7 mouse cellular contexts compared by ENCODE assay signal in genomic region chr1:153333296-153334121, GRCm38 (mm10). TPM values are rescaled to one million over a fixed set of nuclear protein-coding genes. Genes with fewer than 3 reads are reported as not detected.
DNase-seq lines count a peak whose midpoint lies in the region; ATAC-seq and TF ChIP-seq lines count a peak whose summit lies in the region.

No protein-coding gene starts in this region.

- DNase-seq in G1E (ENCODE audit: low spot score) = peak; percentile 47
- DNase-seq in cerebellum, postnatal 10 days = peak; percentile 32 to 49
- DNase-seq in gastrocnemius, postnatal 25 days = peak; percentile 46
- peak; percentile 73 for DNase-seq in intestine, embryonic 14.5 days (ENCODE audit: low spot score)
- peak; percentile 48 for DNase-seq in liver, embryonic 13.5 days

- H3K4me3 ChIP-seq in C2C12 (ENCODE audit: insufficient read depth, poor library complexity, severe bottlenecking) = peak overlapping the region; percentile 35
- H3K4me3 ChIP-seq in G1E (ENCODE audit: low read depth, low read length) = peak overlapping the region; percentile 94
- H3K4me3 ChIP-seq in intestine, embryonic 14.5 days (ENCODE audit: low read depth, low read length) = peak overlapping the region; percentile 88
- peak overlapping the region; percentile 79 for H3K4me3 ChIP-seq in liver, embryonic 13.5 days (replicated peaks)

- H3K27me3 ChIP-seq in C2C12 (ENCODE audit: control insufficient read depth, insufficient read depth, insufficient read length) = no peaks in the 10 kb centered on the region
- peaks cover 11% of the 10 kb centered on the region for H3K27me3 ChIP-seq in G1E (ENCODE audit: insufficient read depth, low read length)
- H3K27me3 ChIP-seq in intestine, embryonic 14.5 days (replicated peaks; ENCODE audit: control insufficient read depth, insufficient read depth, low read length) = no peaks in the 10 kb centered on the region
- H3K27me3 ChIP-seq in liver, embryonic 13.5 days = peaks cover 11% of the 10 kb centered on the region

- 0 out of 2 replicates have a peak, but pooled peaks have one; percentile 30 for ATAC-seq in G1E (ENCODE audit: extremely low read depth, insufficient number of reproducible peaks, low FRiP score, poor library complexity, severe bottlenecking)
- ATAC-seq in intestine, embryonic 14.5 days (replicated peaks; ENCODE audit: low FRiP score, low TSS enrichment, low read depth) = peak; percentile 62
- peak; percentile 62 for ATAC-seq in liver, embryonic 13.5 days (ENCODE audit: low read depth)
- peak; percentile 20 for ATAC-seq in neutrophil, adult 5-6 weeks (ENCODE audit: extremely low read depth, insufficient number of reproducible peaks, low FRiP score, poor library complexity, severe bottlenecking)

- H3K36me3 ChIP-seq in C2C12 (ENCODE audit: control insufficient read depth, insufficient read depth) (peaks cover 5% of the 10 kb centered on the region), G1E (replicated peaks) (peaks cover 16% of the 10 kb centered on the region)
- H3K36me3 ChIP-seq in intestine, embryonic 14.5 days (ENCODE audit: control insufficient read depth, insufficient read depth, low read length) = peaks cover 8% of the 10 kb centered on the region; the same call in 1 of the 2 replicates
- no peaks in the 10 kb centered on the region for H3K36me3 ChIP-seq in liver, embryonic 13.5 days

- H3K27ac ChIP-seq in intestine, embryonic 14.5 days (ENCODE audit: low read depth) = peak overlapping the region; percentile 88; the same call in 1 of the 2 replicates
- peak overlapping the region; percentile 62 for H3K27ac ChIP-seq in liver, embryonic 13.5 days

- peaks cover 39% of the 10 kb centered on the region for H3K79me2 ChIP-seq in C2C12 (ENCODE audit: control insufficient read depth, insufficient read depth)

- no peak for TF ChIP-seq CTCF in C2C12 (IDR thresholded peaks at IDR 0.05; ENCODE audit: control insufficient read depth, insufficient read depth, insufficient read length)
- no peak for TF ChIP-seq CTCF in G1E (IDR thresholded peaks at IDR 0.05; ENCODE audit: low read depth, low read length)

- H3ac ChIP-seq in C2C12 (ENCODE audit: control insufficient read depth, insufficient read length, low read depth) = peak overlapping the region; percentile 81

- H3K9me3 ChIP-seq in G1E (replicated peaks) = no peaks in the 10 kb centered on the region
- no peaks in the 10 kb centered on the region for H3K9me3 ChIP-seq in intestine, embryonic 14.5 days (ENCODE audit: control insufficient read depth, low read length)
- no peaks in the 10 kb centered on the region for H3K9me3 ChIP-seq in liver, embryonic 13.5 days (replicated peaks)

- WGBS in intestine, embryonic 14.5 days = 3% methylated on average over 22 of the region's 22 CpGs
- WGBS in liver, embryonic 13.5 days (ENCODE audit: insufficient replicate concordance) = 4% methylated on average over 22 of the region's 22 CpGs

- peak overlapping the region; percentile 39 for H3K9ac ChIP-seq in intestine, embryonic 14.5 days (ENCODE audit: low read length)
- H3K9ac ChIP-seq in liver, embryonic 13.5 days = peak overlapping the region; percentile 78; the same call in 1 of the 2 replicates

- H3K79me3 ChIP-seq in C2C12 (ENCODE audit: low read depth) = peaks cover 34% of the 10 kb centered on the region

- H3K4me2 ChIP-seq in intestine, embryonic 14.5 days (ENCODE audit: low read length) = peak overlapping the region; percentile 82
- peak overlapping the region; percentile 94 for H3K4me2 ChIP-seq in liver, embryonic 13.5 days

- H3K4me1 ChIP-seq in G1E (ENCODE audit: insufficient read depth, low read depth, low read length) = peaks cover 38% of the 10 kb centered on the region
- peaks cover 18% of the 10 kb centered on the region for H3K4me1 ChIP-seq in intestine, embryonic 14.5 days (replicated peaks; ENCODE audit: control insufficient read depth, insufficient read depth, low read length)
- H3K4me1 ChIP-seq in liver, embryonic 13.5 days (replicated peaks) = peaks cover 37% of the 10 kb centered on the region

TF ChIP-seq in C2C12, 6 proteins besides CTCF, POLR2A, EP300 and RAD21:
- TF ChIP-seq FOSL1 (IDR thresholded peaks at IDR 0.05; ENCODE audit: insufficient read depth, low read length, poor library complexity, severe bottlenecking) = peak; percentile 33
- TF ChIP-seq MYOD1 (IDR thresholded peaks at IDR 0.05; ENCODE audit: control insufficient read depth, insufficient read length, low read depth) = no peak

RNA-seq across cellular contexts. Expression of gene Lamc1, which starts 0.9 kb away (rescaled TPM):
- polyA plus RNA-seq in C2C12 (2012; fragmentation: generic; extraction: Trizol) (35.5 TPM), G1E (2012) (14.0 and 19.0 TPM in 2 replicates)
- total RNA-seq in G1E (2014; fragmentation: Nextera tagmentation) (81.0 and 90.6 TPM in 2 replicates), G1E (2017) (20.1 and 26.1 TPM in 2 replicates)
- 100 to 1,000 TPM; 102 to 113 TPM for total RNA-seq in gastrocnemius, postnatal 25 days (2021)
- 104 and 112 TPM in 2 replicates for polyA plus RNA-seq in intestine, embryonic 14.5 days (2014; fragmentation: Nextera tagmentation; extraction: Ambion mirVana)
- polyA plus RNA-seq in liver, embryonic 13.5 days (2015; fragmentation: Nextera tagmentation; extraction: Ambion mirVana) = 7.1 and 7.2 TPM in 2 replicates
- total RNA-seq in neutrophil, adult 5-6 weeks (2017) = 12.2 and 13.8 TPM in 2 replicates

Comparison
In these comparisons a context has a peak if more than half of its experiments do, and no peak if none do; other contexts are left out.
1. Peak in every context shown above with its lines: DNase-seq, ATAC-seq, H3K4me3 ChIP-seq and H3K27ac ChIP-seq.
2. H3K4me3 ChIP-seq: peak in every context shown above with its lines; median percentile 94 in G1E; 88 in intestine, embryonic 14.5 days; 79 in liver, embryonic 13.5 days; 35 in C2C12.